Mouse (Mus musculus): Measurements from ENCODE around the gene Lamp2. TPM values are rescaled to one million over a fixed set of nuclear protein-coding genes. Genes with fewer than 3 reads are reported as not detected.
"Not testable (repeated sequence)": the region's sequence is repeated elsewhere in the genome, so short reads cannot be mapped to it uniquely, and the experiment has no call there.

Gene Lamp2
- 10 to 100 TPM; 51.2 to 62.6 (median 56.5) TPM for total RNA-seq (2022)

- DNase-seq (ENCODE audit: low spot score in 2 of 2), result peak; percentile 40 to 70
These were observed at the start of gene Lamp2 for GRCm38 (mm10) chrX:38455890-38456634. Gene Lamp2 (minus strand): TSS chrX:38456454.

GRCm38 (mm10) chrX:38504846-38505245 lies 48.6 kb upstream of the Lamp2 start:
- no peak for DNase-seq (ENCODE audit: low spot score in 2 of 2)

DNA sequence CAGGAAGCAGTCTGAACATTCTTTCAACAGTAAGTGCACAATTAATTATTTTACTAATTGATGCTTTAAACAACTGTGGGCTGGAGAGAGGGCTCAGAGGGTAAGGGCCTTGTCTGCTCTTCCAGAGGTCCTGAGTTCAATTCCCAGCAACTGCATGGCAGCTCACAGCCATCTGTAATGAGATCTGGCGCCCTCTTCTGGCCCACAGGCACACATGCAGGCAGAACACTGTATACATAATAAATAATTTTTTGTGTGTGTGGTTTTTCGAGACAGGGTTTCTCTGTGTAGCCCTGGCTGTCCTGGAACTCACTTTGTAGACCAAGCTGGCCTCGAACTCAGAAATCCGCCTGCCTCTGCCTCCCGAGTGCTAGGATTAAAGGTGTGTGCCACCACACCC lies 45.9 kb upstream of the Lamp2 start:
- not testable (repeated sequence) for DNase-seq (ENCODE audit: low spot score in 2 of 2)

DNA sequence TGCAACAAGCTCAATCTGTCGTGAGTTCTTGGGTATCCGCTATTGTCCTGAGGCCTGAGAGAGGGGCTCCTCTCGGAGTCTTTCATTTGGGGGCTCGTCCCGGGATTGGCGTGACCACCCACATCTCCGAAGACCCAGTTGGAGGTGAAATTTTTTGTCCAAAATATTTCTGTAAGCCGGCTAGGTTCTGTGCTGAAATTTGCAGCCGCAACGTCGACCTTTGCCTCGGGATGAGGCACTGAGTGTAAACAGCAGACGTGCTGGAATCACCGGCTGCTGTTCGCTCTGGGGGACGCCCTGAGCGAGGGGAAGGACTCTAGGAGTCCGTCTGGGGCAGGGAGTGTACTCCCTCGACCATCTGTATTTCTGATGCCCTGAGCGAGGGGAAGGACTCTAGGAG lies 29.2 kb upstream of the Lamp2 start:
- not testable (repeated sequence) for DNase-seq (ENCODE audit: low spot score in 2 of 2)

- no peak for DNase-seq (ENCODE audit: low spot score in 2 of 2)
These were observed 22.3 kb upstream of the Lamp2 start for GRCm38 (mm10) chrX:38478583-38478982.

- peak; percentile 53 to 54 for DNase-seq (ENCODE audit: low spot score in 2 of 2)
These were observed 17.5 kb upstream of the Lamp2 start for GRCm38 (mm10) chrX:38473537-38474299.

GRCm38 (mm10) chrX:38473164-38473536 lies 16.9 kb upstream of the Lamp2 start:
- peak in 1 of 2 experiments; percentile 11 for DNase-seq (ENCODE audit: low spot score in 2 of 2)

DNA sequence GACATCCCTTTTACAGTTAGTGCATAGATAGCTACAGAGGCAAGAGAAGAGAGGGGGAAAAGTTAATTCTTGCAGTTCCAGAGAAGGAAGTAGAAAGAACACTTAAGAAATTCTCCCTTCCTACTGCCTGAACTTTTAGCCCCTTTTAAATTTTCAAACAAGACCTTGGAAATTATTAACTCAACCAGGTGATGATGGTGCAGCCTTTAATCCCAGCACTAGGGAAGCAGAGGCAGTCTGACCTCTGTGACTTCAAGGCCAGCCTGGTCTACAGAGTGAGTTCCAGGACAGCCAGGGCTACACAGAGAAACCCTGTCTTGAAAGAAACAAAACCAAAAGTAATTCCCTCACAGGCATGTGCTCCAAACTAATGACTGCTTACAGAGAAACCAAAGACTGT lies 10.0 kb upstream of the Lamp2 start:
- DNase-seq (ENCODE audit: low spot score in 2 of 2), result no peak

DNA sequence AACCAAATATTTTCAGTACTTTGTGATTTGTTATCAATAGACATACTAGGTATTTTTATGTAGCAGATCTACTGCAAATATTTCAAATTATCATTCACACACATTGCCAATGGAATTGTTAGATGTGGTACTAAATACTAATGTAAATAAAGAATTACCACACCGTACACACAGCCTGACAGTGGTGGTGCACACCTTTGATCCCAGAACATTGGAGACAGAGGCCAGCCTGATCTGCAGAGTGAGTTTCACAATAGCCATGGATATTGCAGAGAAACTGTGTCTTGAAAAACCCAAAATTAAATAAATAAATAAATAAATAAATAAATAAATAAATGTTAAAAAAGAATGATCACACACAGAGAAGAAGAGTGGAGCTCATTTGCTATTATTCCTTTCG lies 6.9 kb upstream of the Lamp2 start:
- DNase-seq (ENCODE audit: low spot score in 2 of 2), result no peak

DNA sequence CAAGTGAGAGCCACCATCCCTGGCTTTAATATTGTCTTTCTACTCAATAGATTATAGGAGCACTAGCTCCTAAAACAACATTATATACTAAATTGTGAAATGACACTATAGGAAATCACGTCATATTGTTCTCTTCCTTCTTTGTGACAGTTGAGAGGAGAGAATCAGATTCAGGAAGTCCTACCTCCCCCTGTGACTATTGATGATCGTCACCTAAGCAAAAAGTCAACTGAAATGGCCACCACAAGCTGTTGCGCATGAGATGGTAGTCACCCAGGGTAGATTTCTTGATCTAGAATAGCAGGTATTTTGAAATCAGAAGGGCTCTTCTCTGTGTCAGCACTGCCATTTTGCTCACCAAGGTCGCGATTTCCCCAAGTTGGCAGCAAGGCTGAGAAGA lies 5.8 kb upstream of the Lamp2 start:
- DNase-seq (ENCODE audit: low spot score in 2 of 2), result no peak

DNA sequence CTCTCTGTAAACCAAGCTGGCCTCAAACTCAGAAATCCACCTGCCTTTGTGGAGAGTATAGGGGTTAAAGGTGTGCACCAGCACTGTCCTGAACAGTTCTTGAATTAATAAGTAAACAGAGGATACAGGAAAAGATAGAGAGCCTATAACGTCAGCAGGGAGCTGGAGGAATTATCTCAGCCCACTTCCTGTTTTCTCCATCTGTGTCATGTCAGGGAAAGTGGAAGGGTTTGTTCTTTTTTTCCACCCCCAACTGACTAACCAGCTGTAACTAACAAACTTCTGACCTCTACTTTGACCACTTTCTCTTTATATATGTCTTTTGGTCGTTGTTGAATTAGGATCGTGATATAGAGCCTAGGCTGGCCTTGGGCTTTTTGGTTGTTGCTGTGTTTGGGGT lies 4.6 kb upstream of the Lamp2 start:
- no peak for DNase-seq (ENCODE audit: low spot score in 2 of 2)

GRCm38 (mm10) chrX:38459076-38459475 lies 2.8 kb upstream of the Lamp2 start:
- DNase-seq (ENCODE audit: low spot score in 2 of 2), result no peak

DNA sequence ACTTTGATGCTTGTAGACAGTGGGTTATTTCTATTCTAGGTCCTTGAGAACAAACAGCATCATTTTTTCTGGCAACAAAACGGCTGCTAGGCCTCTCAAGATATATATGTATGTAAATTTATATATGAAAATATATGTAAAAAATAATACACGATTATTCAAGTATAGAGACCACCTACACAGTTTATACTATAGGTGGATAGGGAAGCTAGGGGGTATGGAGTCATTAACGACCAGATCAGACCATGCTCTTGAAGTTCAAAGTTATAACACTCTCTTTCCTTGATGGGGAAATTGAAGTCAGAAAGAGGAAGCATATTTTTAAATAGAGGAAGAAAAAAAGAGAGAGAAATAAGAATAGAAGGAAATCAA lies 367 bp upstream of the Lamp2 start:
- no peak for DNase-seq (ENCODE audit: low spot score in 2 of 2)

GRCm38 (mm10) chrX:38455474-38455873 lies 780 bp downstream of the Lamp2 start:
- DNase-seq (ENCODE audit: low spot score in 2 of 2), result no peak

DNA sequence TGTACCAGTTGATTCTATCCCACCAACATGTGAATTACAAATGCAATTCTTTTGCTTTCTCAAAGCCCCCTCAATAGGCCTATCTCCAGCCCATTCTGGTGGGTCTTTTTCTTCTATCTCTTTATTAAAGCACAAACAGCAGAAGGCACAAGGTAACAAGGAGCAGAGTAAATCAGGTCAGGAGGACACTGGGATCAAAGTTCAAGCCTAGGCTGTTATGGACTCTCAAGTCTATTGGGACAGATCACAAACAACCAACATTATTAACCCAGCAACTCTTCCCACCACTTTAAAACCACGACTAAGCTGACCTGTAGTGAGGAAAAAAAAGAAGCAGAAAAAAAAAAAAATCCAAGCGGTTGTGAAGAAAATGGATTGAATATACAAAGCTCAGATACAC lies 1.4 kb downstream of the Lamp2 start:
- DNase-seq (ENCODE audit: low spot score in 2 of 2), result no peak

DNA sequence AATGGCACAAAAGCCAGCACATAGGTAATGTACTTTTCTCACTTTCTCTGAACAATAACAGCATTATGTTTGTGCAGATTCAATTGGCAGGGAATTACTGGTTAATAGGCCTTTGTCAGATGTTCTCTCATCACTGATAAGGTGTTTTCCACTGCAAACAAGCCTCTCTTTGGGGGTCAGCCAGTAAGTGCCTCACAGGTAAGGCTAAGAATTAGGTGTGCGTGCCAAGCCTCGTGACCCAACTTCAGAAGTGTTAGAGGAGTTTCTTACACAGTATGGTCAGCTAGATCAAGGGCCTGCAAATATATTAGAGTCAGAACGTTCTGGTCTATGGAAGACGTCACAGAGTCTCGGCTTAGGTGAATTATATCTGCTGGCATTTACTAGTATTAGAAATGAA lies 2.3 kb downstream of the Lamp2 start:
- DNase-seq (ENCODE audit: low spot score in 2 of 2), result no peak

- no peak for DNase-seq (ENCODE audit: low spot score in 2 of 2)
These were observed 5.8 kb downstream of the Lamp2 start for GRCm38 (mm10) chrX:38450476-38450875.

- DNase-seq (ENCODE audit: low spot score in 2 of 2), result no peak
These were observed 10.5 kb downstream of the Lamp2 start for GRCm38 (mm10) chrX:38445705-38446104.

- no peak for DNase-seq (ENCODE audit: low spot score in 2 of 2)
These were observed 13.8 kb downstream of the Lamp2 start for GRCm38 (mm10) chrX:38442425-38442824.

DNA sequence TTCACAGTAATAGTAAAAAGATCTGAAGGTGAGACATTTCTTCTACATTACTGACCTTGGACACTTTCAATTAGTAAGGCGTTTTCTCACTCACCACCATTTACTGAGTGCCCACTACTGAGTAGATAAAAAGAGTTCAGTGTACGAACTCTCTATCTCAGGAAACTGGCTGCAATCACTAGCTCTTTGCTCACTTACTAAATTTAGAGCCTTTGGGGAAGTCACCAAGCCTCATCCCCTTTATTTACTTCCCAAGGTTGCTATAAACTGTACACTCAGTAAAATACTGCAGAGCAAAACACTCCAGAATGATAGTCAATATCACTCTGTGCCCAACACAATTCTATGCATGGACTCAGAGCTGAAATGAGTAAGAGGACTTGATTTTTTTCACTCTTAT lies 16.6 kb downstream of the Lamp2 start:
- DNase-seq (ENCODE audit: low spot score in 2 of 2), result no peak

- peak; percentile 45 to 65 for DNase-seq (ENCODE audit: low spot score in 2 of 2)
These were observed 18.0 kb downstream of the Lamp2 start for GRCm38 (mm10) chrX:38438147-38438791.

- no peak for DNase-seq (ENCODE audit: low spot score in 2 of 2)
These were observed 26.8 kb downstream of the Lamp2 start for GRCm38 (mm10) chrX:38429455-38429854.
